Mouse (Mus musculus) embryonic facial prominence, embryonic 14.5 days (tissue): Measurements from ENCODE around the gene Cib3. TPM values are rescaled to one million over a fixed set of nuclear protein-coding genes. Genes with fewer than 3 reads are reported as not detected.

Source experiments
- ATAC-seq: fragments of 200-750 bp; cut with Nextera tagmentation; 2 replicates; pipeline ENCODE4 v1.8.0; 2017; ENCODE audit warnings: low read depth, moderate number of reproducible peaks, moderate TSS enrichment
- DNase-seq: peaks from one replicate; pipeline ENCODE4 v3.0.0-alpha.2; 2015; ENCODE audit warnings: low spot score
- H3K27ac ChIP-seq: fragments of 300-500 bp; sonication (generic); replicated peaks from 2 replicates; pipeline ENCODE4 v1.5.1; 2014; ENCODE audit warnings: low read depth, mild to moderate bottlenecking, low read length, moderate library complexity
- H3K27me3 ChIP-seq: fragments of 300-500 bp; sonication (generic); replicated peaks from 2 replicates; pipeline ENCODE4 v1.6.1; 2014; ENCODE audit warnings: low read length; ENCODE audit not compliant: control insufficient read depth, insufficient read depth
- H3K36me3 ChIP-seq: fragments of 300-500 bp; sonication (generic); 2 replicates; pipeline ENCODE4 v1.6.1; 2014; ENCODE audit warnings: low read length, mixed read lengths; ENCODE audit not compliant: control insufficient read depth, insufficient read depth
- H3K4me1 ChIP-seq: fragments of 300-500 bp; sonication (generic); 2 replicates; pipeline ENCODE4 v1.6.1; 2014; ENCODE audit warnings: antibody characterized with exemption, low read length; ENCODE audit not compliant: control insufficient read depth, insufficient read depth
- H3K4me2 ChIP-seq: fragments of 300-500 bp; sonication (generic); 2 replicates; pipeline ENCODE4 v1.6.1; 2014; ENCODE audit warnings: low read depth, mild to moderate bottlenecking, low read length, moderate library complexity, mixed read lengths
- H3K4me3 ChIP-seq: fragments of 300-500 bp; sonication (generic); 2 replicates; pipeline ENCODE4 v1.5.1; 2014; ENCODE audit warnings: low read depth, mild to moderate bottlenecking, low read length
- H3K9ac ChIP-seq: fragments of 300-500 bp; sonication (generic); 2 replicates; pipeline ENCODE4 v1.6.1; 2014; ENCODE audit warnings: low read depth, mild to moderate bottlenecking, low read length, moderate library complexity, mixed read lengths
- H3K9me3 ChIP-seq: fragments of 300-500 bp; sonication (generic); 2 replicates; pipeline ENCODE4 v1.6.1; 2016; ENCODE audit warnings: low read length; ENCODE audit not compliant: control insufficient read depth
- WGBS: fragments of 180-500 bp; shearing (Covaris S2); extraction: QIAGEN DNeasy Blood & Tissue Kit; methylation state at CpG from one replicate; pipeline ENCODE4 v1.1.7; 2014; 5-methylcytosine and 5-hydroxymethylcytosine counted together
- polyA plus RNA-seq: library from polyadenylated mRNA; unstranded; fragments of >200 nt; fragmentation: Nextera tagmentation; extraction: Ambion mirVana; gene quantifications from 2 replicates; pipeline ENCODE4 v1.2.1, GENCODE M21; 2014

The Cib3 gene
- 0.39 TPM in 1 of 2 replicates, not detected in the other for polyA plus RNA-seq

DNA sequence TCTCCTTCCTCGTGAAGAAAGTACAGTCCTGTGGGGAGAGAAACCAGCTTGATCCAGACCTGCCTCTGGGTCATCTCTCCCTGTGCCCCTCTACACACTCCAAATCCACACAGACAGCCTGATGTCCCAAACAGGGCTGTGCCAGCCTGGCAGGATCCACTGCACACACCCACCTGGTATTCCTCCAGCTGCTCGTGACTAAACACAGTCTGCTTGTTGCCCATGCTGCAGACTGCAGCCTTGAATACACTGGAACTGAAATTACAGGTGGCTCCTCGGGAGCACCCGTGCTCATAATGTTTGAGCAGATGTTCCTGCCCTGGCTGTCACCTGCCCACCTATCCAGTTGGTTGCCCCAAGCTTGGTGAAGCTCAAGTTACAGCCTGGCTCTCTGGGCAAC lies at the start of gene Cib3:
TSS of gene Cib3 (minus strand) at position 87 of the 400 bp plus-strand sequence.
- H3K9ac ChIP-seq, result no peak within 1 kb of the TSS
- no peak within 1 kb of the TSS for H3K4me3 ChIP-seq
- H3K27me3 ChIP-seq, result no peaks in the 10 kb centered on the region
- H3K4me2 ChIP-seq, result no peak within 1 kb of the TSS
- 58% methylated on average over 4 of the region's 4 CpGs for WGBS
- H3K36me3 ChIP-seq, result no peaks in the 10 kb centered on the region
- H3K9me3 ChIP-seq, result no peaks in the 10 kb centered on the region
- ATAC-seq (no peak), DNase-seq (no peak)
- no peak within 1 kb of the TSS for H3K27ac ChIP-seq
- no peaks in the 10 kb centered on the region for H3K4me1 ChIP-seq

DNA sequence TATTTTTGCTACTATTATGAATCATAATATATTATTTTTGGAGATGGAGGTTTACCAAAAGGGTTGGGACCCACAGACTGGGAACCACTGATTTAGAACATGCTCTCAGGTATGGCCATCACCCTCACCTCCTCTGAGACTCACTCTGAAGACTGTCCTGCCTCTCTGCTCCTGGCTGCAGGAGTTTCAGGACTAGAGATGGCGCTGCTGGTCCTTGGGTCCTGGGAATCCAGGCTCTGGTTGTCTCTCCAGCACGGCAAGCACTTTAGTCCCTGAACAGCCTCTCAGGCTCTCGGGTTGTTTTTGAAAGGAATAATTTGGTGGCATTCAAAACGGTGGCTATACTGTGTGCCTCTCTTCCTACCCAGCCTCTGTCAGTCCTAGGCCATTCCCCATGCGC lies 49.2 kb upstream of the Cib3 start:
- no peaks in the 10 kb centered on the region for H3K9me3 ChIP-seq
- H3K27me3 ChIP-seq, result no peaks in the 10 kb centered on the region
- WGBS, result 57% methylated on average over 5 of the region's 5 CpGs

DNA sequence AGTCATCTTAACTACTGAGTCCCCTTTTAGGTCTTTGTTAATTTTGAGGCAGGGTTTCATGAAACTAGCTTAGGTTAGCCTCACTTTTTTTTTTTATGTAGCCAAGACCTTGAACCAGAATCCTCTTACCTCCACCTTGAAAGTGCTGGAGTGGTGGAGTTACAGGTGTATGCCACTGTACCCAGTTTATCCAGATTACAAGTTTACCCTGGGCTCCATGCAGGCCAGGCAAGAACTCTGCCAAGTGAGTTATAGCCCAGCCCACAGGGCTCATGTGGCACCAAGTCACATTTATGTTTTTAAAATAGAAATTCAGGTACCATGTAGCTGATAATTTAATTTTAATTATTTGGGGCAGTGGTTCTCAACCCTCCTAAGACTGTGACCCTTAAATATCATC lies 48.8 kb upstream of the Cib3 start:
- DNase-seq, result no peak
- Histone ChIP-seq H3K4me1 (no peaks in the 10 kb centered on the region; the same call in 1 of the 2 replicates), H3K4me3 (no peak overlapping the region), H3K36me3 (0 out of 2 replicates have a peak, but pooled peaks cover 4% of the 10 kb centered on the region), H3K9me3 (no peaks in the 10 kb centered on the region), H3K9ac (no peak overlapping the region), H3K27ac (no peak overlapping the region), H3K4me2 (no peak overlapping the region), H3K27me3 (no peaks in the 10 kb centered on the region)
- no peak for ATAC-seq

More for the DNA sequence above, 49.2 kb upstream of the Cib3 start:
- ATAC-seq, result no peak
- Histone ChIP-seq H3K4me3 (no peak overlapping the region), H3K36me3 (0 out of 2 replicates have a peak, but pooled peaks cover 2% of the 10 kb centered on the region), H3K4me1 (no peaks in the 10 kb centered on the region; the same call in 1 of the 2 replicates), H3K27ac (no peak overlapping the region), H3K9ac (no peak overlapping the region), H3K4me2 (no peak overlapping the region)
- DNase-seq, result peak; percentile 12

DNA sequence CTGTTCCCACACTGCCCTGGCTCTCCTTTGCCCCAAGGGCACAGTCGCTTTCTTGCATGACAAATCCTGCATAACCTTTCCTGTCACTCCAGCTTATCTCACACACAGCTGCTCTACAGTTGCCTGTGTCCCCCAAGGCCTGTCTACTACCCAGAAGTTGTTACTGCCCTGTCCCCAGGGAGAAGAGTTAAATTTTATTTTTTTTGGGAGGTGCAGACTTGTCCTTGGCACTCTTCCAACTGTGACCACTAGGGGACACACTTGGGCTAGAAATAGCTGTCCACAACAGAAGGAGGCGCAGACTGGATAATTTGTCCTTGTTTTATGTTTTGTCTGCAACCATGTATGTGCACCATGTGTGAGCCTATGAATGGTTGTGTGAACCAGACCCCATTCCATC lies 48.4 kb upstream of the Cib3 start:
- no peak overlapping the region for H3K9ac ChIP-seq
- WGBS, result 28% methylated on average over 2 of the region's 2 CpGs
- DNase-seq (peak; percentile 78), ATAC-seq (peak; percentile 64; the same call in 1 of the 2 replicates)
- H3K9me3 ChIP-seq, result no peaks in the 10 kb centered on the region
- no peak overlapping the region for H3K4me2 ChIP-seq
- H3K4me3 ChIP-seq, result no peak overlapping the region
- H3K27me3 ChIP-seq, result no peaks in the 10 kb centered on the region
- no peak overlapping the region for H3K27ac ChIP-seq
- 0 out of 2 replicates have a peak, but pooled peaks cover 4% of the 10 kb centered on the region for H3K36me3 ChIP-seq
- H3K4me1 ChIP-seq, result no peaks in the 10 kb centered on the region; the same call in 1 of the 2 replicates

DNA sequence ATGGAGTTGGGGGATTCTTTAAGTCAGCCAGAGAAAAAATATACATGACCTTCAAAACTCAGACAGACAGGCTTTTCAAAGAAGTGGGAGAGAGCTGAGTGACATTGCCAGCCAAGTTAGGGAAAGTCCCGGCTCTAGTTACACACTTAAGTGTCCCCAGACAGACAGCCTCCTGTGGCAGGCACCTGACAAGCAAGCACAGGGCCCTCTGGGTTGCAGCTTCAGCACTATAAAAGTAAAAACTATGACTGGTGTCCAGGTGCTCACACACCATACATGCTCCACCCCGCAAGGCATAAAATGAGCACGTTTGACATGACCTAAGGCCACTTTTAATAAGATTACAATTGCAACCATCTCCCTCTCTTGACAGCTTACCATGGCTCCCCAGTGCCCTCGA lies 47.9 kb upstream of the Cib3 start:
- H3K36me3 ChIP-seq, result peaks cover 4% of the 10 kb centered on the region; the same call in 1 of the 2 replicates

DNA sequence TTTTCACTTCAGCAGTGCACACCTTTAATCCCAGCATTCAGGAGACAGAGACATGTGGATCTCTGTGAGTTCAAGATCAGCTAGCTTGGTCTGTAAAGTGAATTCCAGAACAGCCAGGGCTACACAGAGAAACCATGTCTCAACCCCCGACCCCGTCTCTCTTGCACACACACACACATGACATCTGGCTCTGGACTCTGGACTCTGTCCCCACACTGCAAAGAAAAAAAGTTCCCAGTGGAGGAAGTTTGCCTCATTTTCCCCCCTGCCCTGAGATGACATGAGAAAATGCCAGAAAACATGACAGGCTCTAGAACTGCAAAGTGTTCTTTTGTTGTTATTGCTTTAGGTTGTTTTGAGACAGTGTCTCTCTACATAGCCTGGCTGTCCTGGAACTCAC lies 47.2 kb upstream of the Cib3 start:
- no peak for DNase-seq
- 70% methylated on average over 2 of the region's 2 CpGs for WGBS
- ATAC-seq, result no peak
- peaks cover 10% of the 10 kb centered on the region; the same call in 1 of the 2 replicates for H3K36me3 ChIP-seq
- H3K4me1 ChIP-seq, result no peaks in the 10 kb centered on the region; the same call in 1 of the 2 replicates
- H3K27me3 ChIP-seq, result no peaks in the 10 kb centered on the region
- H3K4me3 ChIP-seq, result no peak overlapping the region
- H3K9ac ChIP-seq, result no peak overlapping the region
- H3K9me3 ChIP-seq, result no peaks in the 10 kb centered on the region
- H3K4me2 ChIP-seq, result no peak overlapping the region
- H3K27ac ChIP-seq, result no peak overlapping the region

More for the DNA sequence above, 47.9 kb upstream of the Cib3 start:
- H3K4me3 ChIP-seq, result no peak overlapping the region
- no peak overlapping the region for H3K9ac ChIP-seq
- H3K27ac ChIP-seq, result no peak overlapping the region
- WGBS, result 46% methylated on average over 4 of the region's 4 CpGs
- H3K27me3 ChIP-seq, result no peaks in the 10 kb centered on the region
- H3K4me2 ChIP-seq, result no peak overlapping the region
- ATAC-seq (no peak), DNase-seq (no peak)
- H3K9me3 ChIP-seq, result no peaks in the 10 kb centered on the region
- no peaks in the 10 kb centered on the region; the same call in 1 of the 2 replicates for H3K4me1 ChIP-seq

DNA sequence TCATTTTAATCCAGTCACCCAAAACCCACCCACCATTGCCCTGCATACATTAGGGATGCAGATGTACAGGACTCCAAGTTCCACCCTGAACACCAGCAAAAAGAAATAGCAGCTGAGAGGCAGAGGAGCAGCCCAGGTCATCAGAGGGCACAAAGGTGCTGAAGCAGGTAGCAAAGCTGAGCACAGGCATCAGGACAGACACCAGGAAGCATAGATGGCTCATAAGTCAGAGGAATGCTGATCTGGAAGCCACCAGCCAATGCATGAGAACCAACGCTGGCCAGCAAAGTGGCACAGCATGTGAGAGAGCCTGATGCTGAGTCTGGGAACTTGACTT lies 45.2 kb upstream of the Cib3 start:
- ATAC-seq (no peak), DNase-seq (no peak)
- peaks cover 28% of the 10 kb centered on the region for H3K36me3 ChIP-seq
- H3K4me2 ChIP-seq, result no peak overlapping the region
- WGBS, result 100% methylated on average over 1 of the region's 1 CpGs
- no peaks in the 10 kb centered on the region; the same call in 1 of the 2 replicates for H3K4me1 ChIP-seq
- no peaks in the 10 kb centered on the region for H3K9me3 ChIP-seq
- no peak overlapping the region for H3K4me3 ChIP-seq
- no peaks in the 10 kb centered on the region for H3K27me3 ChIP-seq
- no peak overlapping the region for H3K27ac ChIP-seq
- H3K9ac ChIP-seq, result no peak overlapping the region

DNA sequence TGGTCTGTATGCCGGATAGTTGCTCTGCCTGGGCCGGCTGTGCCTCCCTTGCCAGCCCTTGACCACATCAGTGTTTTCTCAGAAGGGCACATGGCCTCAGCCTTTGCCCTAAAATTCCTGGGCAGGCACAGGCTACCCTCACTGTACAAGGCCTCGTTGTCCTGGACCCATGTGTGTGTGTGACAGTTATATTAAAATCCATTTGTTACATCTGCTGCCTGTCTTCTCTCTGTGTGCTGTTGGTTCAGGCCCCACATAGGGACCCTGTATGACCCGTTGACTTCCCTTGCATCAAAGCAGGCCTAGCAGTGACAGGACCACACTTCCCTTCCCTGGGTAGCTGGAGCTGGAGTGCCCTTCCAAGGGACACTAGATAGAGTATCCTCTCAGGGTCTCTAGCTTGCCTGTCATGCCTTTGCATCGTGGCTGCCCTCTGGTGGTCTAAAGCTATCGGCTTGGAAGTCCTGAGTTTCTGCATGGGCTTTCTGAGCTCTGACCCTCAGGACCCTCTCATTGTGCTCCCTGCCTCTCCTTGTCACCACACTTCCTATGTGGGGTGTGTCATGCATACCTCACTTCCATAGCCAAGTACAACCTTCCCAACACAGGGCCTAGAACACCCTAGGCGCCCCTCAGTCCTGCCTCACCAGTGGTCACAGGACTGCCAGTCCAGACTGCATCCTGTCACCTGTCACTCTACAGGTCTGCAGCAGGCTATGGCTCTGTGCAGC lies 44.7 kb upstream of the Cib3 start:
- 57% methylated on average over 7 of the region's 7 CpGs for WGBS
- Histone ChIP-seq H3K4me3 (no peak overlapping the region), H3K27me3 (no peaks in the 10 kb centered on the region), H3K27ac (no peak overlapping the region), H3K4me1 (no peaks in the 10 kb centered on the region; the same call in 1 of the 2 replicates), H3K9ac (no peak overlapping the region), H3K4me2 (no peak overlapping the region), H3K36me3 (peaks cover 33% of the 10 kb centered on the region), H3K9me3 (no peaks in the 10 kb centered on the region)
- DNase-seq, result peak; percentile 32
- ATAC-seq, result no peak

DNA sequence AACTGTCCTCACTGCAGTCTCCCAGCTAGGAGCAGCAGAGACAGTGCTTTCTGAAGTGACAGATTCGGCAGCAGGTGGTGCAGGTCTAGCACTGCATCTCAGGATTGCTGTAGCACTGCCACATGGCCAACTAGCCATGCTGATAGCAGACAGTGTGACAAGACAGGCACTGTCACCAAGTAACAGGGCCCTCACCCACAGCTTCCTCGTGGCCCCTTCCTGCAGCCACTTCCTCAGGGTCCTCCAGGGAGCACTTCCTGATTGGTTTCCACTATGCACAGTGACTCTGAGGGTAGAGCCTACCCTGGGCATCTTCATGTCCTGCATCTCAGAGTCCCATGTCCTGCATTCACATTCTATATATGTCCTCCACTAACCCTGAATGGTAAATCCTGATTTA lies 32.0 kb upstream of the Cib3 start:
- Histone ChIP-seq H3K9me3 (no peaks in the 10 kb centered on the region), H3K36me3 (peaks cover 13% of the 10 kb centered on the region), H3K4me1 (0 out of 2 replicates have a peak, but pooled peaks cover 3% of the 10 kb centered on the region), H3K4me2 (no peak overlapping the region), H3K9ac (no peak overlapping the region), H3K4me3 (no peak overlapping the region), H3K27me3 (no peaks in the 10 kb centered on the region), H3K27ac (no peak overlapping the region)
- no peak for ATAC-seq
- 64% methylated on average over 2 of the region's 2 CpGs for WGBS
- DNase-seq, result no peak
